Mouse (Mus musculus) heart, adult 11 months (tissue): ENCODE measurements around the gene Clec1a.

Experiments used
- DNase-seq: peaks from one replicate; pipeline ENCODE4 v3.0.0; 2022

Clec1a gene

GRCm38 (mm10) chr6:129403391-129403790, 48.4 kb downstream of the Clec1a start:
- peak; percentile 34 for DNase-seq

DNA sequence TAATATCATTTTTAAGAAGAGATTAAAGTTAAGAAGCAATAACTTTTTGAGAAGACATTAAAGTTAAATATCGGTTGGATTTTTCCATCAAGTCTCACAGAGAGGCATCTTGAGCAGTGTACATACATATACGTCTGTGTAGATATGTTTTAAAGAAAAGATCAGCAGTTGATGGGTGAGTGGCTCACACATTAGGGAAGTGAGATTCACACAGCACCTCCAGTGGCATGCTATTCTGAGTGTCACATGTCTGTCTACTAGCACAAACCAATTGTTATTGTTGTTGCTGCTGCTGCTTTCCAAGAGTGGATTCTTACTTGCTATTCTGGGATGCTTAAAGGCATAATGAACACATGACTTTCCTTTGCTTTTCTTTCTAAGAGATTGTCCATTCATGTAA, 49.4 kb downstream of the Clec1a start:
- peak; percentile 23 for DNase-seq

GRCm38 (mm10) chr6:129399945-129400344, 51.9 kb downstream of the Clec1a start:
- peak; percentile 93 for DNase-seq

DNA sequence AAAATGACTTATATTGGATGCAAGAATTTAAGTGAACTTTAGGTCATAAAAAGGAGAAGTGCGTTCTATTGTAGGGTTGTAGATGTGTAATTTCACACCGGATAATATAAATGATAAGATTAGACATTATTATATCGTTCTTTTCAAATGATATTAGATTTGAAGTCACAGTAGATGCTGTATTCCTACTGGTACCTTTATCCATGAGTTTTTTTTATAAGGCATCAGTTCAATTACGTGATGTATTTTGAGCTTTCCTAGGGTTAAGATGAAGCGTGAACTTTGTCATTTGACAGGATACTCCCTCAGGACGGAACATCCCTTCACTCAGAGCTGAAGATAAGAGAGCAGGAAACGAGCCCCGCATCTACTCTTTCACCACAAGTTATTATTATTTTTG, 54.8 kb downstream of the Clec1a start, which contains the start of gene Clec1b:
TSS of gene Clec1b (plus strand) at position 301 of the 400 bp plus-strand sequence.
- DNase-seq = no peak

DNA sequence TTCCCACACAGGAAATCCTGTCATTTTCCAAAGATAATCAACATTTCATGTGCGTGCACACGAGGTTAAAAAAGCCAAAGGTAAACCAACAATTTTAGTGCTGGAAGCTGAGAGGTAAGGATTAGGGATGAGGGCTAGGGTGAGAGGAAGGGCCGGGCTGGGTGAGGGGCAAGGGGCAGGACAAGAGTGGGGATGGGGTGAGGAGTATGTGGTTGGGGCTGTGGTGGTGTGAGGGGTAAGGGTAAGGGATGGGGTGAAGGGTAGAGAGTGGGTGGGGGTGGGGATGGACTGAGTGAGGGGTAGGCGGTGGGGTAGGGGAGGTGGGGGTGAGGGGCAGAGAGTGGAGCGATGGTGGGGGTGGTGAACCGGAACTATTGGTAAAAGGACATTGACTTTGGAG, 58.1 kb downstream of the Clec1a start:
- DNase-seq = no peak

DNA sequence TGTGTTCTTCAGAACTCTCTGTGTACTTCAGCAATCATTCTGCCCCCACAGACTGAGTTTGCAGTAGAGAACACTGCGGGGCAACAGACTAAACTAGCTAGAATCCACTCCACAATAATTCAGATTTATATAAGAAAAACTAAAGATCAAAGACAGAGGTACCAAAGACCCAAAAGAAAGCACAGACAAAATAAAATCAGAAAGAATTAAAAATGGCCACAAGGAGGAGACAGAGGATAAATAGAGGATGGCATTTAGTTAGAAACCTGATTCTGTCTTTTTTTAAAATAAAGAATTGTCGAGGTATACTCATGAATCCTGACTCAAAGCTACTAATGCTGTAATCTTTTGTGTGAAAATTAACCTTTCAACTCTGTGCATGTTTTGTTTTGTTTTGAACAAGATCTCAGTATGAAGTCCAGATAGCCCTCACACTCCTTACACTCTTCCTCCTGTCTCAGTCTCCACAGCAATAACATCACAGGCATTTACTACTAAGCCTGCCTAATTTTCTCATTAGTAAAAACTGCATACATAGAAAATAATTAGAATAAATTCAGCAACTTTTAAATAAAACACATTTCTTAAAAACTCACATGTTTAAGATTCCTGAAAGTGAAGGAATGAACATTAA, 58.6 kb downstream of the Clec1a start:
- DNase-seq = no peak

GRCm38 (mm10) chr6:129385774-129386173, 66.0 kb downstream of the Clec1a start, which contains the start of gene Clec12b:
Gene Clec12b, minus strand, starts transcription at chr6:129385874.
- no peak for DNase-seq

GRCm38 (mm10) chr6:129385000-129385399, 66.8 kb downstream of the Clec1a start:
- no peak for DNase-seq

GRCm38 (mm10) chr6:129383466-129383865, 68.3 kb downstream of the Clec1a start:
- no peak for DNase-seq

GRCm38 (mm10) chr6:129381736-129382135, 70.1 kb downstream of the Clec1a start:
- DNase-seq = no peak

DNA sequence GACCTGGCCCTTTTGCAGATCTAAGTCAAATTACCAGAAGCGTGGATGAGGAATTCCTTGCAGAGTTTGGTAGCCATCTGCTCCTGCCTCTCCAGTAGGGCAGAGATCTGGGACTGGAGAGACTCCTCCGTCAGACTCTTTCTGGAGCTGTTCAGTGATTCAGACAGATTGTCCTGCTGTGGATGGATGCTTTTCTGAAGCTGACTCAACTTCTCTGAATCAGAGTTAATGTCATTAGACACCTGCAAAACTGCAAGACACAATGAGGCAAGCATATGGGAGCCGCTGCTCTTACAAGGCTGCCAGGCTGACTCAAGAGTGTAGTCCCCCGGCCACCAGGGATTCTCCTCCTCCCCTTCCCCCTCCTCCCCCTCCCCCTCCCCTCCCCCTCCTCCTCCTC, 71.3 kb downstream of the Clec1a start:
- no peak for DNase-seq

DNA sequence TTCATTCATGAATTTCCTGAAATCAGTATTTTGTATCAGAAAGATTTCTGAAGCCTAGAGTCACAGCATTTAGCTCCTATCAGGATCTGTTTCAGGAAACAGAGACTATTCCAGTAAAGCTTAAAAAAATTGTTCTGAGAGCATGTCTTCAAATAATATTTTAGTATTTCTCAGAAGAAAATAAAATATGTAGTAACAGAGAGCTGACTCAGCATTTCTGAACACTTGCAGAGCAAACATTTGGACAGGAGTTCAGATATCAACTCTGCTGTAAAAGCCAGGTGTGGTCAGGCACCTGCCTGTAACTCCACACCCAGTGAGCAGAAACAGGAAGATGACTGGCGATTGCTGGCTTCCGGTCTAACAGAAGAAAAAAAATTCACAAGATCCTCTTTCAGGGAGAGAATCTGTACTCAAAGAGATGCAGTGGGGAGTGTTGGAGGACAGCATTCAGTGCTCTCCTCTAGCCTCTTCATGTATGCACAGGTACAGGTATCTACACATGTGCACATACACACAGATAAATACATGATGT, 76.8 kb downstream of the Clec1a start:
- no peak for DNase-seq
